Mouse (Mus musculus) C2C12 (cell line): ENCODE measurements around the gene Fabp3. TPM values are rescaled to one million over a fixed set of nuclear protein-coding genes. Genes with fewer than 3 reads are reported as not detected.

ENCODE experiments used
- H3K27me3 ChIP-seq: one replicate; pipeline ENCODE4 v1.6.1; 2011; ENCODE audit not compliant: control insufficient read depth, insufficient read depth, insufficient read length
- H3K36me3 ChIP-seq: one replicate; pipeline ENCODE4 v1.6.1; 2011; ENCODE audit not compliant: control insufficient read depth, insufficient read depth
- H3K4me3 ChIP-seq: one replicate; pipeline ENCODE4 v1.5.1; 2011; ENCODE audit warnings: mild to moderate bottlenecking, control low read depth; ENCODE audit not compliant: poor library complexity, insufficient read depth, severe bottlenecking
- H3K79me2 ChIP-seq: one replicate; pipeline ENCODE4 v1.6.1; 2011; ENCODE audit not compliant: control insufficient read depth, insufficient read depth
- H3K79me3 ChIP-seq: one replicate; pipeline ENCODE4 v1.6.1; 2011; ENCODE audit warnings: low read depth, control low read depth
- H3ac ChIP-seq: one replicate; pipeline ENCODE3; 2011; ENCODE audit warnings: low read depth; ENCODE audit not compliant: control insufficient read depth, insufficient read length
- CEBPB ChIP-seq: IDR thresholded peaks from one replicate; pipeline ENCODE4 v1.6.1; 2011; ENCODE audit warnings: low read depth, mild to moderate bottlenecking, control low read depth, moderate library complexity
- CTCF ChIP-seq: IDR thresholded peaks from one replicate; pipeline ENCODE4 v1.5.1; 2011; ENCODE audit not compliant: control insufficient read depth, insufficient read depth, insufficient read length
- FOSL1 ChIP-seq: IDR thresholded peaks from one replicate; pipeline ENCODE4 v1.8.0; 2011; ENCODE audit warnings: mild to moderate bottlenecking, low read length; ENCODE audit not compliant: poor library complexity, insufficient read depth, severe bottlenecking
- MAX ChIP-seq: IDR thresholded peaks from one replicate; pipeline ENCODE4 v1.6.1; 2011; ENCODE audit warnings: mild to moderate bottlenecking, control low read depth
- MYOD1 ChIP-seq: IDR thresholded peaks from one replicate; pipeline ENCODE4 v1.6.1; 2011; ENCODE audit warnings: low read depth; ENCODE audit not compliant: control insufficient read depth, insufficient read length
- MYOG ChIP-seq: IDR thresholded peaks from one replicate; pipeline ENCODE4 v1.6.1; 2011; ENCODE audit not compliant: control insufficient read depth, insufficient read length; ENCODE audit errors: extremely low read depth
- USF1 ChIP-seq: IDR thresholded peaks from one replicate; pipeline ENCODE4 v1.6.1; 2011; ENCODE audit warnings: low read depth, mild to moderate bottlenecking, control low read depth, moderate library complexity
- polyA plus RNA-seq: library from polyadenylated mRNA; unstranded; fragments of >200 nt; fragmentation: generic; extraction: Trizol; gene quantifications from one replicate; pipeline ENCODE4 v1.2.1, GENCODE M21; 2012; ENCODE audit warnings: missing spikeins

Fabp3 gene
- polyA plus RNA-seq, 1 experiment = 14.5 TPM

DNA sequence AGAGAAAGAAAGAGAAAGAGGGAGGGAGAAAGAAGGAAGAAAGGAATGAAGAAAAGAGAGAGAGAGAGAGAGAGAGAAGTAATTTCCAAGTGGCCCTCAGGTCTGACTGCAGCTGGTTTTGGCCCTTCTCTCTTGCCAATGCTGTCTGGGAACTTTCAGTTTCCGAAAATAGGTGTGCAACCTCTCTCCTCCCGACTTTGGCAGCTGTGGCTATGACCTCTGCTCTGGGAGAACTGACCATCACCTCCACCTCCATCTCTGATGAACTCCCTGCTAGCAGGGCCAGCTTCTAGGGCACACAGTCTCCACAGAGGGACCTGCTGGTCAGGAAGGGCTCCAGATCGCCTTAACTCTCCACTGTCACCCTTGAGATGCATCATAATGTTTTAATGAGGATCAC, 21.9 kb upstream of the Fabp3 start:
- H3ac ChIP-seq = no peak overlapping the region
- no peaks in the 10 kb centered on the region for H3K27me3 ChIP-seq
- no peaks in the 10 kb centered on the region for H3K79me3 ChIP-seq
- no peaks in the 10 kb centered on the region for H3K79me2 ChIP-seq
- H3K4me3 ChIP-seq = no peak overlapping the region
- H3K36me3 ChIP-seq = no peaks in the 10 kb centered on the region
- TF ChIP-seq CEBPB = no peak
- no peak for TF ChIP-seq MAX
- TF ChIP-seq MYOD1 = no peak
- TF ChIP-seq USF1 = no peak
- TF ChIP-seq FOSL1 = no peak
- TF ChIP-seq CTCF = no peak
- TF ChIP-seq MYOG = no peak

DNA sequence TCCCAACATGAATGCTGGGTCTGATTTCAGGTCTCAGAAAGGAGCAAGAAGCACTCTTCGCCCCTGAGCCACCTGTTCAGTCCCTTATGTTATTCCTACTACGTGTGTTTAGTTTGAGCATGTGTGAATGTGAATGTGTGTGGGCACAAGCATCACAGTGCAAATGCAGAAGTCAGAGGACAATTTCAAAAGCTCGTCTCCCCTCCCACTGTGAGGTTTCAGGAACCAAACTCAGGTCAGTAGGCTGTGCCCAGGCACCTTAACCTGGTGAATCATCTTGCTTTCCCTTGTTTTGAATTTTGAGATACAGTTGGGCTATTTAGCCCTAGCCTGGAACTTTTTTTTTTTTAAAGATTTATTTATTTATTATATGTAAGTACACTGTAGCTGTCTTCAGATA, 18.6 kb upstream of the Fabp3 start:
- Histone ChIP-seq H3K79me3 (no peaks in the 10 kb centered on the region), H3K79me2 (no peaks in the 10 kb centered on the region), H3K27me3 (no peaks in the 10 kb centered on the region), H3K36me3 (no peaks in the 10 kb centered on the region), H3ac (no peak overlapping the region), H3K4me3 (no peak overlapping the region)
- TF ChIP-seq USF1 (no peak), MYOD1 (no peak), FOSL1 (no peak), CTCF (no peak), MAX (no peak), MYOG (no peak), CEBPB (no peak)

DNA sequence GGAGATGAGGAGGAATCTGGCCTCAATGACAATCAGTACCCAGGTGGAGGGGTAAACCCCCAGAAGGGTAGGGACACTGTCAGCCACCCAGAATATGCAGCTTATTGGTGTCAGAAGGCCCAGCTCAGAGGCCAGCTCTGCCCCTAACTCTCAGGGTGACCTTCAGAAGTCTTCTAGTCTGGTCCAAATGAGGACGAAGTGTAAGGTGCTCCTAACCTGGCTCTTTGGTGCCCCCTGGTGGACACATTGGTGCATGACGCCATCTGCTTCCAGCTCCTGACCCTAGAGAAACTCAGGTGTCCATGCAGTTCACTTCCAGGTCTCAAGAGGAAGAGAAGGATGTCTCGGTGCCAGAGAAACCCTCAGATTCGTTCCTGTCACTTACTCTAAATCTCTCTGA, 16.1 kb upstream of the Fabp3 start:
- Histone ChIP-seq H3K79me3 (no peaks in the 10 kb centered on the region), H3K27me3 (no peaks in the 10 kb centered on the region), H3K36me3 (no peaks in the 10 kb centered on the region), H3K79me2 (no peaks in the 10 kb centered on the region), H3ac (no peak overlapping the region), H3K4me3 (no peak overlapping the region)
- TF ChIP-seq USF1 = no peak
- TF ChIP-seq CTCF = peak; percentile 83
- no peak for TF ChIP-seq MYOD1
- no peak for TF ChIP-seq FOSL1
- no peak for TF ChIP-seq MYOG
- TF ChIP-seq CEBPB = no peak
- TF ChIP-seq MAX = no peak

DNA sequence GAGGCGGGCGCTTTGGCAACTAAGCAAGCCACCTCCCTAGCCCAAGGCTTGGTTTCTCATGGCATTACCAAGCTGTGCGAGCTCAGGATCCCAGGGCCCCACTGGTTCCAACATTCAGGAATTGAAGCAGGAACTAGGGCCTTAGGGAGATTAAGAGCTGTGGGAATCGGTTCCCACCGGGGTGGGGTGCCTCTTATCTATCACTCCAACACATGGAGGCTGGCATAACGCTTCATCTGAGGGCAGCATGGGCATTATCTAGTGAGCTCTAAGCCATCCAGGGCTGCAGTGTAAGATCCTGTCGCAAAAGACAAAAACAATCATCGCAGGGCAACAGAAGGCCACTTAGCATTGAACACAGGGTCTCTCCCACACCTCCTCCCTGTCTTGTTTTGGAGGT, 13.9 kb upstream of the Fabp3 start:
- H3K27me3 ChIP-seq = no peaks in the 10 kb centered on the region
- H3K36me3 ChIP-seq = no peaks in the 10 kb centered on the region
- H3K79me2 ChIP-seq = no peaks in the 10 kb centered on the region
- TF ChIP-seq CEBPB (no peak), MYOG (no peak)
- no peaks in the 10 kb centered on the region for H3K79me3 ChIP-seq
- no peak overlapping the region for H3ac ChIP-seq
- H3K4me3 ChIP-seq = no peak overlapping the region

DNA sequence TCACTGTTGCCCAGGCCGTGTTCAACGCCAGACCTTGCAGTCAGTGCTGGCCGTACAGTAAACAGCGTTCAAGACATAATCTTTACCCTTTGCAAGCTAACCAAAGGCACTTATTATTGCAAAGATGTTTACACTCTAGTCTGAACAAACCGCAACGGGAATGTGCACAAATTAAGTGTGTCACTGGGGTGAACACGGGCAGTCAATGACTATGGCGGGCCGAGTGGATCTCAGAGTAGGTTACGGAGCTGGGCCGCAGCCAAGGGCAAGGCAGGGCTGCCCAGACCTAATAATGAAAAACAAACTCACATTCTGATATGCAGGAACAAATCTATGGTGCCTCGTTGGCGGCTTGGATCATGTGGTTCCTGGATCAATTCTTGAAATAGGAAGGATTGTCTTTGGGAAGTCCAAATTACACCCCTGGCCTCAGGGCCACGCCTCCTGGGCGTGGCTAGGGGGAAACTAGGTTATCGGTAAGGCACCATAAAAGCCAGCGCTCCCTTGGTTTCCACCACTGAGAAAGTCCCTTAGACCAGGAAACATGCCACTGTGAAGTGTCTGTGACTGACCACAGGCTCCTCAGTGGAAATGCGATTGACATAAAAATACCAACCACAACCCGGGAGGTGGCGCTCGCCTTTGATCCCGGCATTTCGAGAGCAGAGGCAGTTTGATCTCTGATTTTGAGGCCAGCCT, 13.2 kb upstream of the Fabp3 start:
- no peak overlapping the region for H3K4me3 ChIP-seq

More for the DNA sequence above, 13.2 kb upstream of the Fabp3 start:
- no peaks in the 10 kb centered on the region for H3K36me3 ChIP-seq
- TF ChIP-seq MYOG = no peak
- TF ChIP-seq CTCF = no peak
- TF ChIP-seq MAX = no peak
- no peak for TF ChIP-seq FOSL1
- TF ChIP-seq MYOD1 = no peak
- TF ChIP-seq USF1 = no peak
- TF ChIP-seq CEBPB = no peak
- H3K79me3 ChIP-seq = no peaks in the 10 kb centered on the region
- no peaks in the 10 kb centered on the region for H3K79me2 ChIP-seq
- no peaks in the 10 kb centered on the region for H3K27me3 ChIP-seq
- H3ac ChIP-seq = no peak overlapping the region
